Mouse (Mus musculus) bone marrow macrophage, adult 2 months (primary cell): ENCODE results near the gene Trip6.

ENCODE experiments used
- CTCF ChIP-seq: IDR thresholded peaks from 2 replicates; pipeline ENCODE4 v1.5.1; 2012; ENCODE audit warnings: low read depth, mild to moderate bottlenecking, low read length, moderate library complexity
- POLR2A ChIP-seq: IDR thresholded peaks from 2 replicates; pipeline ENCODE4 v1.6.1; 2012; ENCODE audit warnings: mild to moderate bottlenecking, low read depth, low read length, borderline replicate concordance

DNA sequence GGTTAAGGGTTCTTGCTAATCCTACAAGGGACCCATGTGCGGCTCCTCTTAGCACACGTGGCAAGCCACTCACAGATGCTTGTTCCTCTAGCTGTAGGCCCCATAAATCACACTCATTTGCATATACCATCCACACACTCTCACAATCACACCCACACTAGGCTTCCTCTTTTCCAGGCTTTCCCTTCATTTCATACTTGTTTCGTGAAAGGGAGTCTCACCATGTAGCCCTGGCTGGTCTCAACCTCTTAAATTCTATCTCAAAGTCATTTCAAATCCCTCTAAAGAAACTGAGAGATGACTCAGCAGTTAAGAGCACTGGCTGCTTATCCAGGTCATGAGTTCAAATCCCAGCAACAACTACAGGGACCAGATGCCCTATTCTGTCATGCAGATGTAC lies 8.4 kb downstream of the Trip6 start:
- no peak for TF ChIP-seq POLR2A
- no peak for TF ChIP-seq CTCF
